Mouse (Mus musculus): ENCODE measurements around the gene Park7. TPM values are rescaled to one million over a fixed set of nuclear protein-coding genes. Genes with fewer than 3 reads are reported as not detected.
"Not testable (repeated sequence)": the region's sequence is repeated elsewhere in the genome, so short reads cannot be mapped to it uniquely, and the experiment has no call there.

Park7 gene
- polyA plus RNA-seq, 1 experiment = 384 TPM

GRCm38 (mm10) chr4:150909451-150910156 is 4.6 kb downstream of the Park7 start:
- peak; percentile 99 to 100 for DNase-seq
- under 1% methylated on average over 56 of the region's 56 CpGs for WGBS

GRCm38 (mm10) chr4:150908512-150908911 is 5.7 kb downstream of the Park7 start:
- WGBS = 81% methylated on average over 5 of the region's 5 CpGs
- H3K4me3 ChIP-seq (replicated peaks; ENCODE audit: insufficient read depth, low read depth, low read length); H3K27ac ChIP-seq (ENCODE audit: insufficient read depth, low read length); DNase-seq; H3K27me3 ChIP-seq (ENCODE audit: control insufficient read depth, insufficient read depth, low read length); H3K4me1 ChIP-seq (ENCODE audit: control insufficient read depth, insufficient read depth, low read length): not testable (repeated sequence)

More at GRCm38 (mm10) chr4:150909451-150910156, 4.6 kb downstream of the Park7 start:
- Histone ChIP-seq H3K27me3 (ENCODE audit: control insufficient read depth, insufficient read depth, low read length) (no peaks in the 10 kb centered on the region), H3K4me1 (ENCODE audit: control insufficient read depth, insufficient read depth, low read length) (0 out of 2 replicates have a peak, but pooled peaks cover 2% of the 10 kb centered on the region), H3K27ac (ENCODE audit: insufficient read depth, low read length) (peak overlapping the region; percentile 69), H3K4me3 (replicated peaks; ENCODE audit: insufficient read depth, low read depth, low read length) (peak overlapping the region; percentile 64)
- TF ChIP-seq POLR2A (IDR thresholded peaks at IDR 0.05; ENCODE audit: borderline replicate concordance, insufficient read depth, low read length) (peak; percentile 95), CTCF (IDR thresholded peaks at IDR 0.05; ENCODE audit: borderline replicate concordance, insufficient read depth, low read depth, low read length) (no peak)

GRCm38 (mm10) chr4:150907099-150907498 is 7.1 kb downstream of the Park7 start:
- 88% methylated on average over 8 of the region's 8 CpGs for WGBS

DNA sequence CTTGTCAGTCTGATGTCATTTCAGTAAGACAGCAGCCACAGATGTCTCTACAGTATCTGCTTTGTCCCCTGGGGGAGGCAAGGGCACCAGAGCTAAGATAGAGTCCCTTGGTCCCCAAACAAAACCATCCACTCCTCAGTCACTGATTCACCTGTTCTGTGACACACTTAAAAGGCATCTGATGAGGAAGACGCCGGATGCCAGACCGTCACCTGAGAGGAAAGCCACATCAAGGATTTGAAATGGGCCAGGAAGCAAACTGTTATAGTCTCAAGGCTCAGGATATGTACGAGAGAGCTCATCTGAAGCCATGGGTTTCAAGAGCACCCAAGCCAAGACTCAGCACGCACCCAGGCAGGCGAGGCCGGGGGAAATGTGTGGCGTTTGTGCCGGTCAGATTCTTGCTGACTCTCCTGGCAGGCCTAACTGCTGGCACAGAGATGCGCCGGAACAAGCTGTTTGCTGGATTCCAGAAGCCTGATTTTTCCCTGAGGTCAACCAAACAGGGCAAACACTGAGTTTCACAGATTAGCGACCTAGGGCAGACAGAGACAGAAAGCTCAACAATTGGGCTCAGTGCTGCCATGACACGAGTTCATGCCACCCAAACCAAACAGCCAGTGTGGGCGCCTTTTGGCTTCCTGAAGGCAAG is 11.0 kb downstream of the Park7 start:
- Histone ChIP-seq H3K27me3 (ENCODE audit: control insufficient read depth, insufficient read depth, low read length) (no peaks in the 10 kb centered on the region), H3K4me1 (ENCODE audit: control insufficient read depth, insufficient read depth, low read length) (no peaks in the 10 kb centered on the region), H3K27ac (ENCODE audit: insufficient read depth, low read length) (no peak overlapping the region), H3K4me3 (replicated peaks; ENCODE audit: insufficient read depth, low read depth, low read length) (no peak overlapping the region)
- no peak for TF ChIP-seq POLR2A (IDR thresholded peaks at IDR 0.05; ENCODE audit: borderline replicate concordance, insufficient read depth, low read length)
- no peak for DNase-seq
- WGBS = 61% methylated on average over 14 of the region's 14 CpGs

More at GRCm38 (mm10) chr4:150907099-150907498, 7.1 kb downstream of the Park7 start:
- TF ChIP-seq POLR2A (IDR thresholded peaks at IDR 0.05; ENCODE audit: borderline replicate concordance, insufficient read depth, low read length) (no peak), CTCF (IDR thresholded peaks at IDR 0.05; ENCODE audit: borderline replicate concordance, insufficient read depth, low read depth, low read length) (no peak)
- 0 out of 2 replicates have a peak, but pooled peaks cover 2% of the 10 kb centered on the region for H3K4me1 ChIP-seq (ENCODE audit: control insufficient read depth, insufficient read depth, low read length)
- H3K4me3 ChIP-seq (replicated peaks; ENCODE audit: insufficient read depth, low read depth, low read length) = no peak overlapping the region
- H3K27me3 ChIP-seq (ENCODE audit: control insufficient read depth, insufficient read depth, low read length) = no peaks in the 10 kb centered on the region
- no peak for DNase-seq
- no peak overlapping the region for H3K27ac ChIP-seq (ENCODE audit: insufficient read depth, low read length)

- TF ChIP-seq CTCF (IDR thresholded peaks at IDR 0.05; ENCODE audit: borderline replicate concordance, insufficient read depth, low read depth, low read length) (no peak), POLR2A (IDR thresholded peaks at IDR 0.05; ENCODE audit: borderline replicate concordance, insufficient read depth, low read length) (no peak)
- H3K4me3 ChIP-seq (replicated peaks; ENCODE audit: insufficient read depth, low read depth, low read length) = no peak overlapping the region
- H3K4me1 ChIP-seq (ENCODE audit: control insufficient read depth, insufficient read depth, low read length) = no peaks in the 10 kb centered on the region
- WGBS = 87% methylated on average over 12 of the region's 12 CpGs
- no peak for DNase-seq
- H3K27me3 ChIP-seq (ENCODE audit: control insufficient read depth, insufficient read depth, low read length) = no peaks in the 10 kb centered on the region
- H3K27ac ChIP-seq (ENCODE audit: insufficient read depth, low read length) = no peak overlapping the region
Measured at GRCm38 (mm10) chr4:150902062-150902461, 12.2 kb downstream of the Park7 start.

- 55% methylated on average over 9 of the region's 9 CpGs for WGBS
- H3K27ac ChIP-seq (ENCODE audit: insufficient read depth, low read length) = no peak overlapping the region
- no peaks in the 10 kb centered on the region for H3K27me3 ChIP-seq (ENCODE audit: control insufficient read depth, insufficient read depth, low read length)
- TF ChIP-seq POLR2A (IDR thresholded peaks at IDR 0.05; ENCODE audit: borderline replicate concordance, insufficient read depth, low read length) (no peak), CTCF (IDR thresholded peaks at IDR 0.05; ENCODE audit: borderline replicate concordance, insufficient read depth, low read depth, low read length) (peak; percentile 85)
- peak; percentile 56 to 75 for DNase-seq
- no peak overlapping the region for H3K4me3 ChIP-seq (replicated peaks; ENCODE audit: insufficient read depth, low read depth, low read length)
- H3K4me1 ChIP-seq (ENCODE audit: control insufficient read depth, insufficient read depth, low read length) = no peaks in the 10 kb centered on the region
Measured at GRCm38 (mm10) chr4:150901651-150902050, 12.6 kb downstream of the Park7 start.

DNA sequence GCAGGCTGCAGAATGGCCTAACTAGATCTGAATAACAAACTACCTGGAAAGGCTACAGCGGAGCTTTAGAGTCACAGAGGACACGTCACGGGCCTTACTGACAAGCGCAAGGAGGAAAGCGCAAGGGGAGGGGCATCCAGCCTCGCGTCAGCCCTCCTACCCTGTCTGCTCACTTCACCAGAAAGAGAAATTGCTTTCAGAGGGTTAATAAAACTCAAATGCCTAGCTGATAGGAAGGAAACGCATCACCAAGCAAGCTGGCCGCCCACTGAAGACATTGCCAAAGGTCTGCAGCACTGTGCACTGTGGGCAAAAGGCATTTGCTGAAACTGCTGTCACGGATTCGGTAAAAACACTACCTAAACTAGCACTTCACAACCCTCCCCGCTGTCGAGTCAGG is 13.8 kb downstream of the Park7 start:
- H3K27ac ChIP-seq (ENCODE audit: insufficient read depth, low read length) = no peak overlapping the region
- H3K4me1 ChIP-seq (ENCODE audit: control insufficient read depth, insufficient read depth, low read length) = no peaks in the 10 kb centered on the region
- no peak for DNase-seq
- H3K27me3 ChIP-seq (ENCODE audit: control insufficient read depth, insufficient read depth, low read length) = no peaks in the 10 kb centered on the region
- H3K4me3 ChIP-seq (replicated peaks; ENCODE audit: insufficient read depth, low read depth, low read length) = no peak overlapping the region
- 93% methylated on average over 13 of the region's 13 CpGs for WGBS
- TF ChIP-seq POLR2A (IDR thresholded peaks at IDR 0.05; ENCODE audit: borderline replicate concordance, insufficient read depth, low read length) (no peak), CTCF (IDR thresholded peaks at IDR 0.05; ENCODE audit: borderline replicate concordance, insufficient read depth, low read depth, low read length) (no peak)
